Mouse (Mus musculus): ENCODE data around the gene Map10. TPM values are rescaled to one million over a fixed set of nuclear protein-coding genes. Genes with fewer than 3 reads are reported as not detected.

The Map10 gene
- polyA plus RNA-seq, 1 experiment, result 0.88 TPM

DNA sequence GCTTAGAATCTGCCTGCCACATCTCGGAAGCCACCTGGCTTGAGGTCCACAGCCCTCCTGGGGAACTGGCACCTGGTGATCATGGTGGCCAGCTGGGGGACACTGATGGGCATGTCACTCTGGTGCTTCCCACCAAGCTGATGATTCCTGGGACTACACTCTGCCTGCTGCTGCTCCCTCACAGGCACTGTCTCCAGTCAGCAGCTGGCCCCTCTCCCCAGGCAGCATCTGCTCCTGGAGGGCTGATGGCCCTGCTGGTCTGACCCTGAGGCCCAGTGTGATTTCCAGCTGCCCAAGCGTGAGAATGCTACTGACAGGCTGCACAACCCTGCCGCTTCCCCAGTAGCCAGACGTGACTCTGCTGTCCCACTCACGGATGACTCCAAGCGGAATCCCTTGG is 9.2 kb upstream of the Map10 start:
- no peaks in the 10 kb centered on the region for H3K36me3 ChIP-seq (ENCODE audit: control insufficient read depth, insufficient read depth, low read length)
- H3K4me1 ChIP-seq (ENCODE audit: control insufficient read depth, insufficient read depth, insufficient read length), result no peaks in the 10 kb centered on the region
- TF ChIP-seq CTCF (IDR thresholded peaks at IDR 0.05; ENCODE audit: extremely low read depth, insufficient read depth, insufficient read length, insufficient replicate concordance) (no peak), POLR2A (IDR thresholded peaks at IDR 0.05; ENCODE audit: low read depth, low read length) (no peak)
- WGBS, result 87% methylated on average over 6 of the region's 6 CpGs
- no peak overlapping the region for H3K27ac ChIP-seq (ENCODE audit: insufficient read depth, low read length)
- no peaks in the 10 kb centered on the region for H3K27me3 ChIP-seq (ENCODE audit: control insufficient read depth, insufficient read depth, low read length)
- DNase-seq (ENCODE audit: low read depth in 1 of 2, low spot score in 2 of 2), result no peak
- H3K4me3 ChIP-seq (ENCODE audit: extremely low read depth, insufficient read depth, insufficient read length), result no peak overlapping the region

DNA sequence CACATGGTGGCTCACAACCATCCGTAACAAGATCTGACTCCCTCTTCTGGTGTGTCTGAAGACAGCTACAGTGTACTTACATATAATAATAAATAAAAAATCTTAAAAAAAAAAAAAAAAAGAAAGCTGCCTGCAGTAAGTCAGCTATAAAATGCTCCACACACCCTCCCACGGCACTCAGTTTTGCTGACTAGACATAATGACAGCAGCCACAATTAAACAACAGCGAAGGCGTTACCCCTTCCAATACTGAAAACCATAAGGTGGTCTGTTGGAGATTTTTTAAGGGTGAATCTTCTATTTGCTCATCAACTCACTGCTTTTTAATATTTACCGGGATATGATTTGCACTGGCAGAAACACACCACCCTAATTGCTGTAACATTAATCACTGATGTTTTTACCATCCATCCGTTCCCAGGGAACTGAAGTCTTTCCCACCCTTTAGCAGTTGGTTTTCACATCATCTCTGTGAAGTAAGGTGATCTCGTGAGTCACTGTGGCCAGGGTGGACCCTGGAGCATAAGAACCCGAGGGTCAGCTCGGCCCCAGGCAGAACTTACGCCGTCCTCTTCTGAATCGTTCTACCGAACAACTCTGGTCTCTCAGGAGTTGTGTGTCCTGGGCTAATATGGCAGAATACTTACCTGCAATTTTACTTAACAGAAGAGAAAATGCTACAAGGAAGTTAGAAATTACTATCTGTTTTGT is 7.5 kb upstream of the Map10 start:
- 96% methylated on average over 13 of the region's 13 CpGs for WGBS
- DNase-seq (ENCODE audit: low read depth in 1 of 2, low spot score in 2 of 2), result no peak
- TF ChIP-seq CTCF (IDR thresholded peaks at IDR 0.05; ENCODE audit: extremely low read depth, insufficient read depth, insufficient read length, insufficient replicate concordance) (no peak), POLR2A (IDR thresholded peaks at IDR 0.05; ENCODE audit: low read depth, low read length) (no peak)
- Histone ChIP-seq H3K4me3 (ENCODE audit: extremely low read depth, insufficient read depth, insufficient read length) (no peak overlapping the region), H3K27me3 (ENCODE audit: control insufficient read depth, insufficient read depth, low read length) (no peaks in the 10 kb centered on the region), H3K36me3 (ENCODE audit: control insufficient read depth, insufficient read depth, low read length) (no peaks in the 10 kb centered on the region), H3K27ac (ENCODE audit: insufficient read depth, low read length) (no peak overlapping the region), H3K4me1 (ENCODE audit: control insufficient read depth, insufficient read depth, insufficient read length) (no peaks in the 10 kb centered on the region; the same call in 1 of the 2 replicates)

DNA sequence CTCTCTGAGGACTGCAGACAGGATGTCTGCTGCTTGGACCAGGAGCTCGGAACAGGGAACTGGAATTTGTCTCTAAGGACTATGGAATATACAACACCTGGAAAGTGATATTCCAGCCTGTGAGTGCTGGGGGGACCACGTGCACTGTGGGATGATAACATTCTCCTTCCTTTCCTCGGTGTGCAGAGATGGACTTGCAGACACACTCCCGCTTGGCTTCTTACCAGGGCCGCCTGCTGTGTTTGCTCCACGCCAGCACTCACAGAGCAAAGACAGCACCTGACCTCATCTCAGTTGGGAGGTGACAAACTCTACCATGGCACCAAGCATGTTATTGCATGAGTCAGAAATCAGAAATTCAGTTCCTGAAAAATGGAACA is 7.0 kb upstream of the Map10 start:
- Histone ChIP-seq H3K36me3 (ENCODE audit: control insufficient read depth, insufficient read depth, low read length) (no peaks in the 10 kb centered on the region), H3K4me3 (ENCODE audit: extremely low read depth, insufficient read depth, insufficient read length) (no peak overlapping the region), H3K27me3 (ENCODE audit: control insufficient read depth, insufficient read depth, low read length) (no peaks in the 10 kb centered on the region), H3K4me1 (ENCODE audit: control insufficient read depth, insufficient read depth, insufficient read length) (no peaks in the 10 kb centered on the region; the same call in 1 of the 2 replicates), H3K27ac (ENCODE audit: insufficient read depth, low read length) (no peak overlapping the region)
- no peak for TF ChIP-seq CTCF (IDR thresholded peaks at IDR 0.05; ENCODE audit: extremely low read depth, insufficient read depth, insufficient read length, insufficient replicate concordance)
- no peak for TF ChIP-seq POLR2A (IDR thresholded peaks at IDR 0.05; ENCODE audit: low read depth, low read length)
- no peak for DNase-seq (ENCODE audit: low read depth in 1 of 2, low spot score in 2 of 2)
- WGBS, result 85% methylated on average over 6 of the region's 6 CpGs

DNA sequence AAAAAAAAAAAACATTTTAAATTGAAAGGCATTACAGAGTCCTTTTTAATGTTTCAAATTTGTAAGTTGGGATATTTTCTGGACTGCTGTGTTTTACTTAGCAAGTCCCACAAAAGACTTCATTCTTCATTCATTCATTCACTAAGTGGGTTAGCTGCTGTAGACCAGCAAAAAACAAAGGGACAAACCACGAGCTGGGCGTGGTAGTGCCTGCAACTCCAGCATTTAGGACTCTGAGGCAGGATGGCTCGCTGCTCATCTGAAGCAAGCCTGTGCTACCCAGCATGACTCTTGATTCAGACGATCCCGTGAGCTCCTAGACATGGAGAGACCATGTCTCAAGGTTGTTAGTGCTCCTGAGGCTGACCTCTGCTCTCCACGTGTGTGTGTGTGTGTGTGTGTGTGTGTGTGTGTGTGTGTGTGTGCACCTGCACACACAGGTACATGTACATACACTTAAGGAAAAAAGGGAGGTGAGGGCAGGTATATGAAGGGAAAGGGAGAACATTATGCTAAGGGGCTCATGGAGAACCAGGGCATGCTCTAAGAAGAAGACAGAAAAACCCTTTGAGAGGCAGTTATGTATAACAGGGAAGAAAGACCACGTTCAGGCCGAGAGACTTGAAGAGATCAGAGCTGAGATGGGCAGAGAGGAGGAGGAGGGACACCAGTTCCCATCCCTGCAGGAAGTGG is 4.3 kb upstream of the Map10 start:
- no peaks in the 10 kb centered on the region for H3K27me3 ChIP-seq (ENCODE audit: control insufficient read depth, insufficient read depth, low read length)
- no peak overlapping the region for H3K27ac ChIP-seq (ENCODE audit: insufficient read depth, low read length)
- 82% methylated on average over 8 of the region's 8 CpGs for WGBS
- H3K4me1 ChIP-seq (ENCODE audit: control insufficient read depth, insufficient read depth, insufficient read length), result peaks cover 5% of the 10 kb centered on the region
- no peaks in the 10 kb centered on the region for H3K36me3 ChIP-seq (ENCODE audit: control insufficient read depth, insufficient read depth, low read length)
- TF ChIP-seq CTCF (IDR thresholded peaks at IDR 0.05; ENCODE audit: extremely low read depth, insufficient read depth, insufficient read length, insufficient replicate concordance) (no peak), POLR2A (IDR thresholded peaks at IDR 0.05; ENCODE audit: low read depth, low read length) (no peak)
- no peak overlapping the region for H3K4me3 ChIP-seq (ENCODE audit: extremely low read depth, insufficient read depth, insufficient read length)
- DNase-seq (ENCODE audit: low read depth in 1 of 2, low spot score in 2 of 2), result no peak

DNA sequence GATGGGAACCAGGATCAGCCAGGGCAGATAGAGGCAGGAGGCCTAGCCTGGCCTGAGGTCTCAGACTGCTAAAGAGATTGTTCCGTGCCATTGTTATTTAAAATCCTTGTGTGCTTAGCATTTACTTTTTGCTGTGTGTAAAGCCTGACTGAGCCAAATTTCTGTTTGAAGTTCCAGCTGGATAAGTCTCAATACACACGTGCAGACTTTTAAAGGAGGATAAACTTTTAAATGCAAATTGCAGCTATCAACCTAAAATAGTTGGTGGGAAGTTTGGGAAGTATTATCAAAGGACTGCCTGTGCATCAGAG is 3.8 kb upstream of the Map10 start:
- H3K4me3 ChIP-seq (ENCODE audit: extremely low read depth, insufficient read depth, insufficient read length), result no peak overlapping the region
- DNase-seq (ENCODE audit: low read depth in 1 of 2, low spot score in 2 of 2), result no peak
- WGBS, result 70% methylated on average over 2 of the region's 2 CpGs
- H3K36me3 ChIP-seq (ENCODE audit: control insufficient read depth, insufficient read depth, low read length), result no peaks in the 10 kb centered on the region
- no peaks in the 10 kb centered on the region for H3K27me3 ChIP-seq (ENCODE audit: control insufficient read depth, insufficient read depth, low read length)
- no peak for TF ChIP-seq POLR2A (IDR thresholded peaks at IDR 0.05; ENCODE audit: low read depth, low read length)
- no peak for TF ChIP-seq CTCF (IDR thresholded peaks at IDR 0.05; ENCODE audit: extremely low read depth, insufficient read depth, insufficient read length, insufficient replicate concordance)
- no peak overlapping the region for H3K27ac ChIP-seq (ENCODE audit: insufficient read depth, low read length)
- H3K4me1 ChIP-seq (ENCODE audit: control insufficient read depth, insufficient read depth, insufficient read length), result peaks cover 9% of the 10 kb centered on the region

DNA sequence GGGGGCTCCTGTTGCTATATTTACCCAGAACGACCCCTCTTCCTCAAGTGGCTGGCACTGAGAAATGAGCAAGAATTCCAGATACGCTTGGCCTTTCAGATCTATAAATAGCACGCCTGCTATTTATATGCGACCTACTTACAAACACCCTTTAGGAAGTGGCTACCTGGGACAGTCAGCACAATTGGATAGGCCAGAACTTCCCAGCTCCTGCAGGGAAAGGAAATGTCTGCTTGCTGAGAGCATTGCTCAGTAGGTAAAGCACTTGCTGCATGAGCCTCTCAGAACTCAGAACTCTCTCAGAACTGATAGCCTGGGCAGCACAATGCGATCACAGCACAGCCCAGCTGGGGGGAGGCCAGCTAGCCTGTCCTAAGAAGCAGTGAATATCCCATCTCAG is 3.4 kb upstream of the Map10 start:
- TF ChIP-seq POLR2A (IDR thresholded peaks at IDR 0.05; ENCODE audit: low read depth, low read length) (no peak), CTCF (IDR thresholded peaks at IDR 0.05; ENCODE audit: extremely low read depth, insufficient read depth, insufficient read length, insufficient replicate concordance) (no peak)
- no peak overlapping the region for H3K4me3 ChIP-seq (ENCODE audit: extremely low read depth, insufficient read depth, insufficient read length)
- H3K4me1 ChIP-seq (ENCODE audit: control insufficient read depth, insufficient read depth, insufficient read length), result peaks cover 10% of the 10 kb centered on the region
- no peaks in the 10 kb centered on the region for H3K27me3 ChIP-seq (ENCODE audit: control insufficient read depth, insufficient read depth, low read length)
- 75% methylated on average over 5 of the region's 5 CpGs for WGBS
- H3K36me3 ChIP-seq (ENCODE audit: control insufficient read depth, insufficient read depth, low read length), result no peaks in the 10 kb centered on the region
- DNase-seq (ENCODE audit: low read depth in 1 of 2, low spot score in 2 of 2), result no peak
- no peak overlapping the region for H3K27ac ChIP-seq (ENCODE audit: insufficient read depth, low read length)

DNA sequence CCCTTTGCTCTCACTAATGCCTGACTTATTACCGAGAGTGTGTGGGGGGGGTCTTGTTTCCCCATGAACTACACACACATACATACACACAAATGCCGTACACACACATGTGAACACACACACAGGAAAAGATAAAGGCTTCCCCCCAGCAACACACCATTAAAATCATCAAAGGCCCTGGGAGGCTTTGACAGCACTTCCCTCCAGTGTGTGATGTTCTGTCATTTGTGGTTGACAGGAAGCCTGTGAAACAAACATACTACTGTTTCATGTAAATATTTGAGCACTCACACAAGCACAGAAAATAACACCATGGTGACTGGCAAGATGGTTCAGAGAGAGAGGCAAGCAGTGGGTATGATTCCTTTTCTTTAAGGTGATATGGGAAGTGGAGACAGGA is 2.4 kb upstream of the Map10 start:
- H3K4me3 ChIP-seq (ENCODE audit: extremely low read depth, insufficient read depth, insufficient read length), result no peak overlapping the region
- H3K27me3 ChIP-seq (ENCODE audit: control insufficient read depth, insufficient read depth, low read length), result no peaks in the 10 kb centered on the region
- peak in 1 of 2 experiments; percentile 39 for DNase-seq (ENCODE audit: low read depth in 1 of 2, low spot score in 2 of 2)
- H3K4me1 ChIP-seq (ENCODE audit: control insufficient read depth, insufficient read depth, insufficient read length), result peaks cover 10% of the 10 kb centered on the region
- 59% methylated on average over 2 of the region's 2 CpGs for WGBS
- peak overlapping the region; percentile 62; the same call in 1 of the 2 replicates for H3K27ac ChIP-seq (ENCODE audit: insufficient read depth, low read length)
- no peaks in the 10 kb centered on the region for H3K36me3 ChIP-seq (ENCODE audit: control insufficient read depth, insufficient read depth, low read length)
- TF ChIP-seq CTCF (IDR thresholded peaks at IDR 0.05; ENCODE audit: extremely low read depth, insufficient read depth, insufficient read length, insufficient replicate concordance) (no peak), POLR2A (IDR thresholded peaks at IDR 0.05; ENCODE audit: low read depth, low read length) (no peak)

Measured in spleen, adult 2 months (tissue).